Mouse (Mus musculus) myocyte (in vitro differentiated cells): ENCODE measurements around the gene Micu1.

Experiments used
- CEBPB ChIP-seq: IDR thresholded peaks from 2 replicates; pipeline ENCODE4 v1.6.1; 2011; ENCODE audit warnings: mild to moderate bottlenecking, moderate library complexity; ENCODE audit not compliant: poor library complexity, insufficient read depth, severe bottlenecking
- E2F4 ChIP-seq: IDR thresholded peaks from one replicate; pipeline ENCODE4 v1.6.1; 2011; ENCODE audit warnings: mild to moderate bottlenecking, control low read depth, moderate library complexity; ENCODE audit not compliant: insufficient read depth
- MAX ChIP-seq: IDR thresholded peaks from one replicate; pipeline ENCODE4 v1.6.1; 2011; ENCODE audit warnings: low read depth, mild to moderate bottlenecking, control low read depth
- MYOD1 ChIP-seq, 3 experiments: IDR thresholded peaks; one replicate each; pipeline ENCODE4 v1.6.1; 2011; ENCODE audit warnings: control low read depth in 2 of 3, low read depth in 2 of 3, mild to moderate bottlenecking in 2 of 3, moderate library complexity in 1 of 3; ENCODE audit not compliant: insufficient read length in 2 of 3, control insufficient read depth in 1 of 3
- MYOG ChIP-seq, 3 experiments: IDR thresholded peaks; one replicate each; pipeline ENCODE4 v1.6.1; 2011; ENCODE audit warnings: control low read depth in 2 of 3, low read depth in 2 of 3, mild to moderate bottlenecking in 2 of 3; ENCODE audit not compliant: insufficient read length in 2 of 3, control insufficient read depth in 1 of 3, insufficient read depth in 1 of 3
- POLR2A ChIP-seq: IDR thresholded peaks from one replicate; pipeline ENCODE4 v1.6.1; 2011; ENCODE audit warnings: low read depth, mild to moderate bottlenecking, control low read depth, moderate library complexity; ENCODE audit not compliant: insufficient read length
- POLR2AphosphoS2 ChIP-seq: IDR thresholded peaks from one replicate; pipeline ENCODE4 v1.6.1; 2011; ENCODE audit warnings: low read depth, control low read depth; ENCODE audit not compliant: insufficient read length
- REST ChIP-seq: IDR thresholded peaks from one replicate; pipeline ENCODE4 v1.6.1; 2011; ENCODE audit warnings: mild to moderate bottlenecking, control low read depth, moderate library complexity; ENCODE audit not compliant: insufficient read depth, insufficient read length
- SRF ChIP-seq: IDR thresholded peaks from one replicate; pipeline ENCODE4 v1.6.1; 2011; ENCODE audit warnings: low read depth; ENCODE audit not compliant: control insufficient read depth, insufficient read length
- TCF12 ChIP-seq: IDR thresholded peaks from one replicate; pipeline ENCODE4 v1.6.1; 2011; ENCODE audit warnings: mild to moderate bottlenecking, control low read depth; ENCODE audit not compliant: poor library complexity, insufficient read depth, severe bottlenecking
- TCF3 ChIP-seq: IDR thresholded peaks from one replicate; pipeline ENCODE4 v1.6.1; 2011; ENCODE audit warnings: low read depth, control low read depth; ENCODE audit not compliant: insufficient read length
- USF1 ChIP-seq: IDR thresholded peaks from one replicate; pipeline ENCODE4 v1.6.1; 2011; ENCODE audit warnings: low read depth, mild to moderate bottlenecking, control low read depth, moderate library complexity

- no peak for TF ChIP-seq CEBPB
- TF ChIP-seq E2F4 = no peak
- no peak for TF ChIP-seq MYOD1 (IDR thresholded peaks at IDR 0.05; ENCODE audit: control insufficient read depth in 1 of 3, insufficient read length in 2 of 3, low read depth in 2 of 3)
- no peak for TF ChIP-seq MAX
- no peak for TF ChIP-seq POLR2A
- no peak for TF ChIP-seq TCF3
- no peak for TF ChIP-seq MYOG (IDR thresholded peaks at IDR 0.05; ENCODE audit: control insufficient read depth in 1 of 3, insufficient read depth in 1 of 3, insufficient read length in 2 of 3, low read depth in 2 of 3)
- no peak for TF ChIP-seq SRF
- no peak for TF ChIP-seq POLR2AphosphoS2
- no peak for TF ChIP-seq USF1
- no peak for TF ChIP-seq REST
- TF ChIP-seq TCF12 = no peak
Measured at GRCm38 (mm10) chr10:59773441-59774140, 71.3 kb downstream of the Micu1 start.
